In genomic region chr2:90489839-90490238, GRCm38 (mm10) we compare ENCODE assay signal across 11 mouse cellular contexts.
A peak's percentile ranks its signal among the peaks of the same experiment; 100 is the strongest.
DNase-seq lines count a peak whose midpoint lies in the region; ATAC-seq and TF ChIP-seq lines count a peak whose summit lies in the region.
"Had no signal": no experiment of that assay in that cellular context is flagged by ENCODE, and none has a peak within 500 bp of the region (broad histone marks: within the 10 kb centered on the region; RNA-seq: fewer than 3 reads in every experiment).

No protein-coding gene starts in this region.

- no peak for TF ChIP-seq POLR2A in bone marrow, adult 2 months (IDR thresholded peaks at IDR 0.05; ENCODE audit: borderline replicate concordance, control insufficient read depth, low read depth, low read length)
- no peak for TF ChIP-seq POLR2A in lung, adult 2 months (IDR thresholded peaks at IDR 0.05; ENCODE audit: borderline replicate concordance, extremely low read depth, low read depth, low read length)

- 68% methylated on average over 4 of the region's 4 CpGs for WGBS in hindbrain, embryonic 14.5 days
- WGBS in hindbrain, embryonic 10.5 days: 79% methylated on average over 4 of the region's 4 CpGs
- WGBS in bone marrow, adult 2 months: 83% methylated on average over 4 of the region's 4 CpGs
- 48% methylated on average over 4 of the region's 4 CpGs for WGBS in hindbrain, postnatal 0 days
- WGBS in lung, adult 2 months: 62% methylated on average over 4 of the region's 4 CpGs

- H3K9ac ChIP-seq in hindbrain, embryonic 14.5 days: no peak overlapping the region
- H3K9ac ChIP-seq in hindbrain, postnatal 0 days (replicated peaks; ENCODE audit: low read length): no peak overlapping the region

- no peak for DNase-seq in hindbrain, embryonic 14.5 days (ENCODE audit: low spot score)
- DNase-seq in hindbrain, embryonic 10.5 days (ENCODE audit: low spot score): no peak
- peak; percentile 44 for DNase-seq in 3134 (ENCODE audit: extremely low read depth, insufficient read length, low spot score)
- peak; percentile 37 for DNase-seq in hindbrain, postnatal 0 days (ENCODE audit: low spot score)
- no peak for DNase-seq in lung, adult 2 months
- no peak for DNase-seq in thymus, postnatal 0 days (ENCODE audit: low spot score)
- no peak for DNase-seq in lung, postnatal 10 days
- DNase-seq: adrenal gland, postnatal 36 days; thymus, postnatal 25 days had no signal

- H3K36me3 ChIP-seq in hindbrain, embryonic 14.5 days (replicated peaks; ENCODE audit: control insufficient read depth, insufficient read depth): no peaks in the 10 kb centered on the region
- H3K36me3 ChIP-seq in hindbrain, embryonic 10.5 days: no peaks in the 10 kb centered on the region
- no peaks in the 10 kb centered on the region for H3K36me3 ChIP-seq in hindbrain, postnatal 0 days (ENCODE audit: insufficient read depth, low read length)
- H3K36me3 ChIP-seq: G1E had no signal

- 0 out of 2 replicates have a peak overlapping the region, but pooled peaks have one; percentile 26 for H3K27ac ChIP-seq in hindbrain, embryonic 14.5 days
- H3K27ac ChIP-seq in hindbrain, embryonic 10.5 days: no peak overlapping the region
- H3K27ac ChIP-seq in bone marrow, adult 2 months (ENCODE audit: control insufficient read depth, insufficient read depth, low read depth, low read length, poor library complexity): peak overlapping the region; percentile 16; the same call in 1 of the 2 replicates
- H3K27ac ChIP-seq in hindbrain, postnatal 0 days: peak overlapping the region; percentile 60

- peaks cover 15% of the 10 kb centered on the region; the same call in 1 of the 2 replicates for H3K4me1 ChIP-seq in hindbrain, embryonic 14.5 days (replicated peaks; ENCODE audit: control insufficient read depth, insufficient read depth, low read length)
- peaks cover 15% of the 10 kb centered on the region for H3K4me1 ChIP-seq in hindbrain, embryonic 10.5 days (replicated peaks)
- H3K4me1 ChIP-seq in bone marrow, adult 2 months (ENCODE audit: control insufficient read depth, insufficient read depth, low read length): peaks cover 14% of the 10 kb centered on the region
- peaks cover 22% of the 10 kb centered on the region for H3K4me1 ChIP-seq in hindbrain, postnatal 0 days (ENCODE audit: insufficient read depth, low read length)
- peaks cover 7% of the 10 kb centered on the region for H3K4me1 ChIP-seq in lung, adult 2 months (ENCODE audit: control insufficient read depth, insufficient read depth, low read length)

- H3K9me3 ChIP-seq in hindbrain, embryonic 14.5 days (ENCODE audit: control insufficient read depth, low read length): no peaks in the 10 kb centered on the region
- H3K9me3 ChIP-seq in hindbrain, embryonic 10.5 days: no peaks in the 10 kb centered on the region
- no peaks in the 10 kb centered on the region for H3K9me3 ChIP-seq in hindbrain, postnatal 0 days (ENCODE audit: low read length)
- H3K9me3 ChIP-seq: G1E had no signal

- no peak for TF ChIP-seq CTCF in bone marrow, adult 2 months (IDR thresholded peaks at IDR 0.05; ENCODE audit: control insufficient read depth, insufficient read depth, low read length)
- no peak for TF ChIP-seq CTCF in hindbrain, postnatal 0 days (IDR thresholded peaks at IDR 0.05; ENCODE audit: low read depth)
- TF ChIP-seq CTCF in lung, adult 2 months (IDR thresholded peaks at IDR 0.05; ENCODE audit: insufficient read depth, low read length): no peak

- H3K4me3 ChIP-seq in hindbrain, embryonic 14.5 days (replicated peaks; ENCODE audit: low read length): no peak overlapping the region
- H3K4me3 ChIP-seq in hindbrain, embryonic 10.5 days: no peak overlapping the region
- H3K4me3 ChIP-seq in bone marrow, adult 2 months (replicated peaks; ENCODE audit: control insufficient read depth, low read depth, low read length): no peak overlapping the region
- H3K4me3 ChIP-seq in hindbrain, postnatal 0 days (ENCODE audit: low read length): no peak overlapping the region
- H3K4me3 ChIP-seq in lung, adult 2 months (replicated peaks; ENCODE audit: extremely low read depth, low read depth, low read length): no peak overlapping the region

- peak; percentile 19; the same call in 1 of the 2 replicates for ATAC-seq in hindbrain, embryonic 14.5 days (ENCODE audit: low FRiP score)
- ATAC-seq in hindbrain, postnatal 0 days: peak; percentile 44

- no peak overlapping the region for H3K4me2 ChIP-seq in hindbrain, embryonic 14.5 days (replicated peaks)
- H3K4me2 ChIP-seq in hindbrain, postnatal 0 days (ENCODE audit: low read depth, low read length): no peak overlapping the region

- H3K27me3 ChIP-seq in hindbrain, embryonic 14.5 days (ENCODE audit: control insufficient read depth, insufficient read depth, low read length): no peaks in the 10 kb centered on the region
- H3K27me3 ChIP-seq in hindbrain, embryonic 10.5 days (ENCODE audit: insufficient read depth, poor library complexity, severe bottlenecking): no peaks in the 10 kb centered on the region
- H3K27me3 ChIP-seq in hindbrain, postnatal 0 days (ENCODE audit: insufficient read depth, low read length): no peaks in the 10 kb centered on the region

Comparison
In these comparisons a context has a peak if more than half of its experiments do, and no peak if none do; other contexts are left out.
1. DNase-seq: peak in 3134 (single experiment) and hindbrain, postnatal 0 days (single experiment); none in hindbrain, embryonic 14.5 days (single experiment), hindbrain, embryonic 10.5 days (single experiment), lung, adult 2 months (single experiment), thymus, postnatal 0 days (single experiment) and lung, postnatal 10 days (single experiment).